ENCODE assay signal across 7 mouse cellular contexts in genomic region chr4:144892133-144892936, GRCm38 (mm10). TPM values are rescaled to one million over a fixed set of nuclear protein-coding genes. Genes with fewer than 3 reads are reported as not detected.
DNase-seq lines count a peak whose midpoint lies in the region; ATAC-seq and TF ChIP-seq lines count a peak whose summit lies in the region.

Gene Dhrs3 (plus strand): TSS chr4:144892827.

- peak within 1 kb of the TSS; percentile 65 for H3K4me3 ChIP-seq in embryonic facial prominence, embryonic 15.5 days (replicated peaks)
- peak within 1 kb of the TSS; percentile 83 for H3K4me3 ChIP-seq in heart, adult 2 months
- H3K4me3 ChIP-seq in limb, embryonic 15.5 days, result peak within 1 kb of the TSS; percentile 70
- peak within 1 kb of the TSS; percentile 48 for H3K4me3 ChIP-seq in midbrain, postnatal 0 days (ENCODE audit: low read depth, low read length)

- ATAC-seq in embryonic facial prominence, embryonic 15.5 days (ENCODE audit: insufficient number of reproducible peaks, low FRiP score, low TSS enrichment, low read depth), result peak; percentile 71
- ATAC-seq in limb, embryonic 15.5 days (ENCODE audit: insufficient number of reproducible peaks, low FRiP score, low TSS enrichment, low read depth), result peak; percentile 79
- ATAC-seq in midbrain, postnatal 0 days (ENCODE audit: low FRiP score), result peak; percentile 72

- no peak; the same call in none of the 2 replicates for TF ChIP-seq CTCF in heart, adult 2 months (IDR thresholded peaks at IDR 0.05)
- TF ChIP-seq CTCF in midbrain, postnatal 0 days (IDR thresholded peaks at IDR 0.05), result no peak

- TF ChIP-seq EP300 in heart, adult 2 months (IDR thresholded peaks at IDR 0.05; ENCODE audit: insufficient read depth, low read depth, low read length), result peak; percentile 84

- peaks cover 2% of the 10 kb centered on the region for H3K79me2 ChIP-seq in heart, adult 2 months (replicated peaks; ENCODE audit: control insufficient read depth, insufficient read depth, low read length)

- peak within 1 kb of the TSS; percentile 95 for H3K4me2 ChIP-seq in embryonic facial prominence, embryonic 15.5 days (replicated peaks)
- H3K4me2 ChIP-seq in limb, embryonic 15.5 days, result peak within 1 kb of the TSS; percentile 87
- H3K4me2 ChIP-seq in midbrain, postnatal 0 days (ENCODE audit: low read depth, low read length, poor library complexity, severe bottlenecking), result peak within 1 kb of the TSS; percentile 93

- peaks cover 46% of the 10 kb centered on the region for H3K4me1 ChIP-seq in embryonic facial prominence, embryonic 15.5 days
- H3K4me1 ChIP-seq in heart, adult 2 months (ENCODE audit: control insufficient read depth, insufficient read depth, low read length), result peaks cover 12% of the 10 kb centered on the region
- peaks cover 67% of the 10 kb centered on the region for H3K4me1 ChIP-seq in limb, embryonic 15.5 days
- H3K4me1 ChIP-seq in midbrain, postnatal 0 days (ENCODE audit: insufficient read depth, low read length), result no peaks in the 10 kb centered on the region

- peak within 1 kb of the TSS; percentile 48 for H3K9ac ChIP-seq in embryonic facial prominence, embryonic 15.5 days
- peak within 1 kb of the TSS; percentile 88 for H3K9ac ChIP-seq in heart, adult 2 months (ENCODE audit: low read depth, low read length)
- H3K9ac ChIP-seq in limb, embryonic 15.5 days, result peak within 1 kb of the TSS; percentile 73
- peak within 1 kb of the TSS; percentile 56 for H3K9ac ChIP-seq in midbrain, postnatal 0 days (replicated peaks; ENCODE audit: low read length, poor library complexity, severe bottlenecking)

- H3K27me3 ChIP-seq in embryonic facial prominence, embryonic 15.5 days, result no peaks in the 10 kb centered on the region
- H3K27me3 ChIP-seq in heart, adult 2 months (ENCODE audit: control insufficient read depth, insufficient read depth, low read length), result no peaks in the 10 kb centered on the region
- H3K27me3 ChIP-seq in limb, embryonic 15.5 days, result no peaks in the 10 kb centered on the region
- peaks cover 21% of the 10 kb centered on the region for H3K27me3 ChIP-seq in midbrain, postnatal 0 days (ENCODE audit: insufficient read depth, low read length)

- H3K9me3 ChIP-seq in embryonic facial prominence, embryonic 15.5 days (replicated peaks), result no peaks in the 10 kb centered on the region
- H3K9me3 ChIP-seq in limb, embryonic 15.5 days, result no peaks in the 10 kb centered on the region
- H3K9me3 ChIP-seq in midbrain, postnatal 0 days (ENCODE audit: low read length), result no peaks in the 10 kb centered on the region

- intact Hi-C loops in heart, adult 2 months (cut with DNase I), result loop anchor here (1.0 to 10.0 kb wide), 6 partner anchors 38 to 392 kb away; no protein-coding TSS in a partner anchor

- peak; percentile 86 to 91 for DNase-seq in adrenal gland, postnatal 36 days
- peak; percentile 91 to 93 for DNase-seq in heart, adult 2 months
- peak; percentile 92 to 95 for DNase-seq in kidney, adult 8-10 months
- peak; percentile 80 for DNase-seq in midbrain, postnatal 0 days (ENCODE audit: low spot score)
- DNase-seq in spleen, postnatal 10 days (ENCODE audit: low spot score in 2 of 2), result peak; percentile 75 to 90

- peak; percentile 83 for TF ChIP-seq POLR2A in heart, adult 2 months (IDR thresholded peaks at IDR 0.05; ENCODE audit: insufficient read depth, low read depth, low read length)

- WGBS in embryonic facial prominence, embryonic 15.5 days, result under 1% methylated on average over 48 of the region's 55 CpGs
- under 1% methylated on average over 52 of the region's 55 CpGs for WGBS in heart, adult 2 months
- WGBS in limb, embryonic 15.5 days, result under 1% methylated on average over 52 of the region's 55 CpGs
- under 1% methylated on average over 55 of the region's 55 CpGs for WGBS in midbrain, postnatal 0 days

- H3K27ac ChIP-seq in embryonic facial prominence, embryonic 15.5 days (replicated peaks), result peak within 1 kb of the TSS; percentile 85
- H3K27ac ChIP-seq in heart, adult 2 months, result peak within 1 kb of the TSS; percentile 98
- peak within 1 kb of the TSS; percentile 93 for H3K27ac ChIP-seq in limb, embryonic 15.5 days
- H3K27ac ChIP-seq in midbrain, postnatal 0 days (ENCODE audit: low read depth, low read length), result peak within 1 kb of the TSS; percentile 33; the same call in 1 of the 2 replicates

- H3K36me3 ChIP-seq in embryonic facial prominence, embryonic 15.5 days, result no peaks in the 10 kb centered on the region
- H3K36me3 ChIP-seq in heart, adult 2 months (ENCODE audit: control insufficient read depth, insufficient read depth, low read length), result peaks cover 6% of the 10 kb centered on the region; the same call in 1 of the 2 replicates
- H3K36me3 ChIP-seq in limb, embryonic 15.5 days, result no peaks in the 10 kb centered on the region
- H3K36me3 ChIP-seq in midbrain, postnatal 0 days (ENCODE audit: insufficient read depth, low read length), result no peaks in the 10 kb centered on the region

RNA-seq across cellular contexts. Expression of gene Dhrs3, which starts in this region (rescaled TPM):
- total RNA-seq in adrenal gland, postnatal 36 days (2021), result 100 to 1,000 TPM in 1 of 2 experiments, 10 to 100 TPM in 1; 72.9 to 126 TPM
- polyA plus RNA-seq in embryonic facial prominence, embryonic 15.5 days (2015; fragmentation: Nextera tagmentation; extraction: Ambion mirVana), result 73.3 and 75.7 TPM in 2 replicates
- total RNA-seq in heart, adult 2 months (2021), result 100 to 1,000 TPM; 139 to 143 TPM
- polyA plus RNA-seq in heart, adult 2 months (2012; rRNA removed), result 113 and 144 TPM in 2 replicates
- polyA plus RNA-seq in limb, embryonic 15.5 days (2015; fragmentation: Nextera tagmentation; extraction: Ambion mirVana), result 113 and 114 TPM in 2 replicates
- total RNA-seq in midbrain, postnatal 0 days (2014; rRNA removed), result 24.3 and 31.0 TPM in 2 replicates
- 29.8 and 39.2 TPM in 2 replicates for polyA plus RNA-seq in midbrain, postnatal 0 days (2015; fragmentation: Nextera tagmentation; extraction: Ambion mirVana)

Comparison
In these comparisons a context has a peak if more than half of its experiments do, and no peak if none do; other contexts are left out.
1. Peak in every context shown above with its lines: DNase-seq, ATAC-seq, H3K4me3 ChIP-seq and H3K27ac ChIP-seq.
2. H3K27ac ChIP-seq: peak in every context shown above with its lines; median percentile 98 in heart, adult 2 months; 93 in limb, embryonic 15.5 days; 85 in embryonic facial prominence, embryonic 15.5 days; 33 in midbrain, postnatal 0 days.